Mouse (Mus musculus) G1E (cell line): Measurements from ENCODE around the gene Tspan5.

Source experiments
- CTCF ChIP-seq: IDR thresholded peaks from 2 replicates; pipeline ENCODE4 v1.5.1; 2012; ENCODE audit warnings: low read depth, low read length, inconsistent platforms, mixed read lengths
- GATA1 ChIP-seq: IDR thresholded peaks from 2 replicates; pipeline ENCODE4 v1.6.1; 2012; ENCODE audit warnings: borderline replicate concordance, low read length, inconsistent platforms, mixed read lengths
- GATA2 ChIP-seq: IDR thresholded peaks from 2 replicates; pipeline ENCODE4 v1.6.1; 2012; ENCODE audit warnings: low read depth, low read length, inconsistent platforms, borderline replicate concordance

- TF ChIP-seq CTCF, result no peak
- no peak for TF ChIP-seq GATA2
- TF ChIP-seq GATA1, result no peak
Observed at GRCm38 (mm10) chr3:138795951-138796350, 54.0 kb downstream of the Tspan5 start.
